Mouse (Mus musculus): Measurements from ENCODE around the gene Cox14.

GRCm38 (mm10) chr15:99724292-99725021 is 961 bp upstream of the Cox14 start:
- TF ChIP-seq CTCF (IDR thresholded peaks at IDR 0.05; ENCODE audit: control insufficient read depth, insufficient read depth, insufficient replicate concordance, low read depth, low read length) = no peak
- TF ChIP-seq POLR2A (IDR thresholded peaks at IDR 0.05; ENCODE audit: control insufficient read depth, low read depth, low read length) = no peak

All from testis, adult 2 months (tissue).